Mouse (Mus musculus): ENCODE measurements at regions not wholly inside any gene's neighbourhood (a gene's known extent, or its start where the extent isn't known, plus 50 kb on each side); places are given as distances from the start of the nearest gene placed in this dataset.

GRCm38 (mm10) chr16:9485291-9485690 is 510.1 kb downstream of the Grin2a start:
- TF ChIP-seq POLR2A (IDR thresholded peaks at IDR 0.05; ENCODE audit: insufficient read depth, low read depth, low read length) (no peak), CTCF (IDR thresholded peaks at IDR 0.05) (no peak)
